Mouse (Mus musculus): ENCODE measurements at regions not wholly inside any gene's neighbourhood (a gene's known extent, or its start where the extent isn't known, plus 50 kb on each side); places are given as distances from the start of the nearest gene placed in this dataset.
A peak's percentile ranks its signal among the peaks of the same experiment; 100 is the strongest.

GRCm38 (mm10) chr16:5829071-5829470, 56.1 kb upstream of the Rbfox1 start:
- DNase-seq: no peak
- intact Hi-C loops (cut with DNase I): no loop called here

GRCm38 (mm10) chr16:5823316-5823715, 61.8 kb upstream of the Rbfox1 start:
- intact Hi-C loops (cut with DNase I): no loop called here
- no peak for DNase-seq

- DNase-seq: no peak
- intact Hi-C loops (cut with DNase I): no loop called here
Measured at GRCm38 (mm10) chr16:5817166-5817565, 68.0 kb upstream of the Rbfox1 start.

GRCm38 (mm10) chr16:5812245-5812820, 72.8 kb upstream of the Rbfox1 start:
- intact Hi-C loops (cut with DNase I): no loop called here
- DNase-seq: no peak

- DNase-seq: no peak
- intact Hi-C loops (cut with DNase I): no loop called here
Measured at GRCm38 (mm10) chr16:5811654-5811992, 73.5 kb upstream of the Rbfox1 start.

GRCm38 (mm10) chr16:5810986-5811653, 74.0 kb upstream of the Rbfox1 start:
- DNase-seq: peak in 1 of 2 experiments; percentile 3
- intact Hi-C loops (cut with DNase I): no loop called here

- no peak for DNase-seq
- intact Hi-C loops (cut with DNase I): no loop called here
Measured at GRCm38 (mm10) chr16:5798188-5798587, 87.0 kb upstream of the Rbfox1 start.

GRCm38 (mm10) chr16:5792216-5792615, 92.9 kb upstream of the Rbfox1 start:
- DNase-seq: no peak
- intact Hi-C loops (cut with DNase I): no loop called here

GRCm38 (mm10) chr16:5790161-5790560, 95.0 kb upstream of the Rbfox1 start:
- DNase-seq: no peak
- intact Hi-C loops (cut with DNase I): no loop called here

- DNase-seq: no peak
- intact Hi-C loops (cut with DNase I): no loop called here
Measured at GRCm38 (mm10) chr16:5787206-5787605, 97.9 kb upstream of the Rbfox1 start.

GRCm38 (mm10) chr16:5766771-5767421, 118.3 kb upstream of the Rbfox1 start:
- DNase-seq: no peak
- intact Hi-C loops (cut with DNase I): no loop called here

- DNase-seq: peak in 1 of 2 experiments; percentile 28
- intact Hi-C loops (cut with DNase I): no loop called here
Measured at GRCm38 (mm10) chr16:5765143-5765542, 120.0 kb upstream of the Rbfox1 start.

GRCm38 (mm10) chr16:5760821-5761220, 124.3 kb upstream of the Rbfox1 start:
- DNase-seq: no peak
- intact Hi-C loops (cut with DNase I): no loop called here

GRCm38 (mm10) chr16:5759021-5759420, 126.1 kb upstream of the Rbfox1 start:
- no peak for DNase-seq
- intact Hi-C loops (cut with DNase I): no loop called here

GRCm38 (mm10) chr16:5742716-5743507, 142.2 kb upstream of the Rbfox1 start:
- intact Hi-C loops (cut with DNase I): no loop called here
- DNase-seq: no peak

- DNase-seq: no peak
- intact Hi-C loops (cut with DNase I): no loop called here
Measured at GRCm38 (mm10) chr16:5740776-5741175, 144.4 kb upstream of the Rbfox1 start.

GRCm38 (mm10) chr16:5733608-5734007, 151.5 kb upstream of the Rbfox1 start:
- intact Hi-C loops (cut with DNase I): no loop called here
- DNase-seq: no peak

GRCm38 (mm10) chr16:5722506-5722905, 162.6 kb upstream of the Rbfox1 start:
- no peak for DNase-seq
- intact Hi-C loops (cut with DNase I): no loop called here

- no peak for DNase-seq
- intact Hi-C loops (cut with DNase I): no loop called here
Measured at GRCm38 (mm10) chr16:5713476-5713875, 171.7 kb upstream of the Rbfox1 start.

- no peak for DNase-seq
- intact Hi-C loops (cut with DNase I): no loop called here
Measured at GRCm38 (mm10) chr16:5709831-5710230, 175.3 kb upstream of the Rbfox1 start.

GRCm38 (mm10) chr16:5700731-5701255, 184.4 kb upstream of the Rbfox1 start:
- intact Hi-C loops (cut with DNase I): no loop called here
- DNase-seq: peak; percentile 1 to 8

All from heart, postnatal 36 days (tissue).